Mouse (Mus musculus): ENCODE results near the gene Dgkb. TPM values are rescaled to one million over a fixed set of nuclear protein-coding genes. Genes with fewer than 3 reads are reported as not detected.

Dgkb gene
- total RNA-seq, 2 experiments from 2014 or later, result 4.6 to 5.6 TPM

GRCm38 (mm10) chr12:38586368-38586865 lies 768.9 kb downstream of the Dgkb start:
- DNase-seq (ENCODE audit: low spot score in 2 of 2), result no peak

GRCm38 (mm10) chr12:38589951-38590350 lies 772.4 kb downstream of the Dgkb start:
- DNase-seq (ENCODE audit: low spot score in 2 of 2), result no peak

GRCm38 (mm10) chr12:38593653-38594052 lies 776.1 kb downstream of the Dgkb start:
- DNase-seq (ENCODE audit: low spot score in 2 of 2), result no peak

- DNase-seq (ENCODE audit: low spot score in 2 of 2), result no peak
Observed at GRCm38 (mm10) chr12:38594055-38594454, 776.5 kb downstream of the Dgkb start.

- DNase-seq (ENCODE audit: low spot score in 2 of 2), result no peak
Observed at GRCm38 (mm10) chr12:38596416-38597062, 779.0 kb downstream of the Dgkb start.

GRCm38 (mm10) chr12:38598096-38598495 lies 780.6 kb downstream of the Dgkb start:
- DNase-seq (ENCODE audit: low spot score in 2 of 2), result no peak

- DNase-seq (ENCODE audit: low spot score in 2 of 2), result no peak
Observed at GRCm38 (mm10) chr12:38600165-38600845, 782.8 kb downstream of the Dgkb start.

GRCm38 (mm10) chr12:38608104-38608503 lies 790.6 kb downstream of the Dgkb start:
- DNase-seq (ENCODE audit: low spot score in 2 of 2), result no peak

GRCm38 (mm10) chr12:38668265-38668664 lies 850.7 kb downstream of the Dgkb start:
- no peak for DNase-seq (ENCODE audit: low spot score in 2 of 2)
